Mouse (Mus musculus): ENCODE results near the gene Txlng.

Gene Txlng

GRCm38 (mm10) chrX:162734997-162735929 is 94.0 kb downstream of the Txlng start:
- no peaks in the 10 kb centered on the region for H3K36me3 ChIP-seq (ENCODE audit: control insufficient read depth, insufficient read depth, low read length, poor library complexity, severe bottlenecking)
- peak; percentile 59 for DNase-seq (ENCODE audit: low read depth, low spot score)
- H3K27me3 ChIP-seq (ENCODE audit: control insufficient read depth, insufficient read depth, low read length, poor library complexity, severe bottlenecking) = no peaks in the 10 kb centered on the region

GRCm38 (mm10) chrX:162730031-162730430 is 99.2 kb downstream of the Txlng start:
- no peak for DNase-seq (ENCODE audit: low read depth, low spot score)
- Histone ChIP-seq H3K36me3 (ENCODE audit: control insufficient read depth, insufficient read depth, low read length, poor library complexity, severe bottlenecking) (no peaks in the 10 kb centered on the region), H3K27me3 (ENCODE audit: control insufficient read depth, insufficient read depth, low read length, poor library complexity, severe bottlenecking) (no peaks in the 10 kb centered on the region)
